Mouse (Mus musculus) liver, embryonic 12.5 days (tissue): Measurements from ENCODE around the gene Glt28d2. TPM values are rescaled to one million over a fixed set of nuclear protein-coding genes. Genes with fewer than 3 reads are reported as not detected.
"Not testable (repeated sequence)": the region's sequence is repeated elsewhere in the genome, so short reads cannot be mapped to it uniquely, and the experiment has no call there.

Experiments
- ATAC-seq: fragments of 200-750 bp; cut with Nextera tagmentation; 2 replicates; pipeline ENCODE4 v1.8.0; 2017; ENCODE audit warnings: moderate number of reproducible peaks, mild to moderate bottlenecking, moderate library complexity
- H3K27ac ChIP-seq: fragments of 300-500 bp; sonication (generic); 2 replicates; pipeline ENCODE4 v1.5.1; 2016; ENCODE audit warnings: mild to moderate bottlenecking
- H3K27me3 ChIP-seq: fragments of 300-500 bp; sonication (generic); replicated peaks from 2 replicates; pipeline ENCODE4 v1.6.1; 2016; ENCODE audit warnings: mild to moderate bottlenecking, moderate library complexity
- H3K36me3 ChIP-seq: fragments of 300-500 bp; sonication (generic); 2 replicates; pipeline ENCODE4 v1.6.1; 2016; ENCODE audit warnings: mild to moderate bottlenecking, moderate library complexity
- H3K4me1 ChIP-seq: fragments of 300-500 bp; sonication (generic); 2 replicates; pipeline ENCODE4 v1.6.1; 2016
- H3K4me2 ChIP-seq: fragments of 300-500 bp; sonication (generic); 2 replicates; pipeline ENCODE4 v1.6.1; 2016; ENCODE audit warnings: mild to moderate bottlenecking, moderate library complexity
- H3K4me3 ChIP-seq: fragments of 300-500 bp; sonication (generic); 2 replicates; pipeline ENCODE4 v1.5.1; 2016; ENCODE audit warnings: mild to moderate bottlenecking, moderate library complexity
- H3K9ac ChIP-seq: fragments of 300-500 bp; sonication (generic); 2 replicates; pipeline ENCODE4 v1.6.1; 2016; ENCODE audit warnings: mild to moderate bottlenecking, moderate library complexity
- H3K9me3 ChIP-seq: fragments of 300-500 bp; sonication (generic); replicated peaks from 2 replicates; pipeline ENCODE4 v1.6.1; 2016; ENCODE audit warnings: mild to moderate bottlenecking, moderate library complexity
- WGBS: fragments of 180-500 bp; shearing (Covaris S2); methylation state at CpG from one replicate; pipeline ENCODE4 v1.1.7; 2016; ENCODE audit not compliant: insufficient replicate concordance; 5-methylcytosine and 5-hydroxymethylcytosine counted together
- polyA plus RNA-seq: library from polyadenylated mRNA; unstranded; fragments of >200 nt; fragmentation: Nextera tagmentation; extraction: Ambion mirVana; gene quantifications from 2 replicates; pipeline ENCODE4 v1.2.1, GENCODE M21; 2016

Glt28d2 gene
- polyA plus RNA-seq, result 0.20 and 0.24 TPM in 2 replicates

DNA sequence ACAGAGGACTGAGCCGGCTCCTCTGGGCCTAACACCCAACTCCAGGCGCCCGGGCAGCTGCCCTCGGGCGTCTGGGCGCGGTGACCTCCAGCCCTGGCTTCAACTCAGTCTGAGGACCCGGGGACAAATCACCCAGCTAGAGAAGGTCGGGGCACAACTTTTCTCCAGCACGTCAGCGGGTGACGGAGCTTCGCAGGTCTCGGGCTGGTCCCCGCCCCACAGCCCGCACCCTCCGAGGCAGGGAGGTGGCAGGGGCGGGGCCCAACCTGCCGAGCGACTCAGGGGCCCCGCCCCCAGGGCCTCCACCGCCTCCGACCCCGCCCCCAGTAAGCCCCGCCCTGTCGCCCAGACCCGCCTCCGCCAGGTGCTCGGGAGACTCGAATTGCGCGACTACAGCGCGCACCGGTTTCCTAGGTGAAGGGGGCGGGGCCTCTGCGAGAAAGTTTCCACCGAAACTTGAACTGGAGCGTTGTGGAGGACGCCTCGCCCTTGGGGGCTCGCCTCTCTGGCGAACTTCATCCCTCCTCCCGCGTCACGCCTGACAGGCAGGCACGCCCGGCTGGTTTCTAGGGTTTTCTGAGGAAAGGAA is at the start of gene Glt28d2, which contains the start of gene Gm37240:
Glt28d2 (minus strand) TSS at position 278 of the 589 bp plus-strand sequence.
Gm37240 (minus strand) TSS at position 280 of the 589 bp plus-strand sequence.
- Histone ChIP-seq H3K4me3 (peak within 1 kb of the TSS; percentile 60), H3K4me2 (peak within 1 kb of the TSS; percentile 87), H3K9me3 (no peaks in the 10 kb centered on the region), H3K4me1 (peaks cover 29% of the 10 kb centered on the region), H3K9ac (peak within 1 kb of the TSS; percentile 68), H3K27ac (peak within 1 kb of the TSS; percentile 64), H3K36me3 (no peaks in the 10 kb centered on the region), H3K27me3 (peaks cover 64% of the 10 kb centered on the region)
- WGBS, result under 1% methylated on average over 48 of the region's 48 CpGs
- peak; percentile 97 for ATAC-seq

DNA sequence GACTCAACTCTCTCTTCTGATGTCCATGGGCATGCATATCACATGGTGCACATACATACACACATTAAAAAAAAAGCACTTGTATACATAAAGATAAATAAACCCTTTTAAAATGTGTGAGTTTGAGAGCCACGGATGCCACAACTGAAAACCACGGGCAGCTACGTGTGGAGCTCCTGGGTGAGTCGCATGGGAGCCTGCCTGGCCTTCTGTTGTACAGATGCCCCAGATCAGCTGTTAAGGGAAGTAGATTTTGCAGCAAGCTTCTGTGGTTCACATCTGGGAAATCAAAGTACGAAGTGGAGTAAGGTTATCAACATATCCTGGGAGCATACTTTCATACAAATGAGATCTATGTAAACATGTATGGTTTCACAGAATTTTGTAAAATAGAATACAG is 46.3 kb upstream of the Glt28d2 start:
- no peaks in the 10 kb centered on the region for H3K36me3 ChIP-seq
- H3K4me2 ChIP-seq, result no peak overlapping the region
- H3K27me3 ChIP-seq, result peaks cover 10% of the 10 kb centered on the region; the same call in 1 of the 2 replicates
- H3K9ac ChIP-seq, result no peak overlapping the region
- 60% methylated on average over 5 of the region's 5 CpGs for WGBS
- no peak overlapping the region for H3K4me3 ChIP-seq
- H3K27ac ChIP-seq, result no peak overlapping the region
- H3K9me3 ChIP-seq, result no peaks in the 10 kb centered on the region
- no peak for ATAC-seq
- H3K4me1 ChIP-seq, result no peaks in the 10 kb centered on the region

DNA sequence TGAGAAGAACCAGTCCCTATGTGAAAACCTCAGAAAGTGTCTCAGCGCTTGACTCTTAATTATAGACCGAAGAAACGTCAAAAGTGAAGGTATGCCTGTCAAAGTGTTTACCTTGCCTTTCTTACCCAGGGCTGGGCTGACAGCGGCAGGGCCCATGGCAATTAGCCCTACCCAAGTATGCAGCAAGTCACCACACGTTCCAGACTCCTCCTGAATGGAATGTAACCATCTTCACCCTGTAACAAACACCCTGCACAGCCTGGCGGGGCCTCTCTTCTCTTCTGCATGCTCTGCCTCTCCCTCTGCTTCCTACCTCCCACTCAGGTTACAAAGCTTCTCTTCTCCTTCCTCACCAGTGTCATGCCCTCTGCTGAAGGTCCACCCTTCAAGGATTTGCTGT is 44.5 kb upstream of the Glt28d2 start:
- Histone ChIP-seq H3K36me3 (no peaks in the 10 kb centered on the region), H3K4me1 (no peaks in the 10 kb centered on the region), H3K27ac (no peak overlapping the region), H3K27me3 (peaks cover 10% of the 10 kb centered on the region; the same call in 1 of the 2 replicates), H3K4me3 (no peak overlapping the region), H3K9ac (no peak overlapping the region), H3K9me3 (no peaks in the 10 kb centered on the region), H3K4me2 (no peak overlapping the region)
- ATAC-seq, result no peak
- WGBS, result 68% methylated on average over 6 of the region's 6 CpGs

- 71% methylated on average over 11 of the region's 11 CpGs for WGBS
- Histone ChIP-seq H3K4me3 (no peak overlapping the region), H3K36me3 (no peaks in the 10 kb centered on the region), H3K9ac (no peak overlapping the region), H3K4me2 (no peak overlapping the region), H3K27ac (no peak overlapping the region), H3K9me3 (no peaks in the 10 kb centered on the region), H3K27me3 (peaks cover 7% of the 10 kb centered on the region; the same call in 1 of the 2 replicates), H3K4me1 (no peaks in the 10 kb centered on the region)
- ATAC-seq, result no peak
These were observed 43.4 kb upstream of the Glt28d2 start for GRCm38 (mm10) chr3:85930671-85931255.

DNA sequence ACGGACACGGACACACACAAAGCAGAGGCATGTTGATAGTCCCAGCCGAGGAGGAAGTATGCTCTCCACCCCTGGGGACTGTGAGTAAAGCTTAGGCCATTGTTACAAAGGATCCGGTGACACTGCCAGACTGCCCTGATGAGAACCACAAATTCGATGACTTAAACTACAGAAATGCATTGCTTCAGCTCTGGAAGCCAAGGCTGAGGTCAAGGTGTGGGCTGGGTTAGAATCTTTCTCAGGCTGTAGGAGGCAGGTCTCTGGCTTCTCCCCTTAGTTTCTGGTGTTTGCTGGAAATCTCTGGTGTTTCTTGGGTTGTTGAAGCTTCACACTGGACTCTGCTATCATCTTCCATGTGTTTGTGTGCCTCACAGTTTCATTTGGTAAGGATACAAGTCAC is 42.4 kb upstream of the Glt28d2 start:
- WGBS, result 70% methylated on average over 5 of the region's 5 CpGs
- no peak for ATAC-seq
- no peak overlapping the region for H3K27ac ChIP-seq
- no peaks in the 10 kb centered on the region for H3K36me3 ChIP-seq
- H3K9me3 ChIP-seq, result no peaks in the 10 kb centered on the region
- H3K4me1 ChIP-seq, result no peaks in the 10 kb centered on the region
- peaks cover 3% of the 10 kb centered on the region; the same call in 1 of the 2 replicates for H3K27me3 ChIP-seq
- H3K4me3 ChIP-seq, result no peak overlapping the region
- no peak overlapping the region for H3K9ac ChIP-seq
- H3K4me2 ChIP-seq, result no peak overlapping the region

DNA sequence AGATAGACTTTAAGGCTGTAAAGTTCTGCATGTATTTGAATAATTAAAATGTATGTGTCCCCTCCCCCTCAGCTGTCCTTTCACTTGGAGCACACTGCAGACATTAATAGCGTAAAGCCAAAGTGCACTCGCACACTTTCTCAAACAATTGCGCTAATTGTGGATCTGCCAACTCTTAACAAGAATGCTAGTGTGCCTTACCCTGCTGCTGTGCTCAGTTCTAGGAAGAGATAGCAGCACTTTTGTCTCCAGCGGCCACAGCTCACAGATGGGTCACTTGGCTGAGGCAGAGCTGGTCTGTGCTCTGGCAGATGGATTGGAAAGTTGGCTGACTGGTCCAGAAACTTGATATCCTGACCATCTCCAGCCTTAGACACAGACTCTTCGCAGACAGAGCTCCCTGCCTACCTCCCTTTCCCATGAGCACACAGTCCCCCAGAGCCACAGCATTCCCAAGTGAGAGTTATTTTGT is 40.9 kb upstream of the Glt28d2 start:
- ATAC-seq, result no peak
- Histone ChIP-seq H3K27ac (no peak overlapping the region), H3K36me3 (no peaks in the 10 kb centered on the region), H3K4me3 (no peak overlapping the region), H3K4me2 (no peak overlapping the region), H3K27me3 (peaks cover 3% of the 10 kb centered on the region; the same call in 1 of the 2 replicates), H3K9ac (no peak overlapping the region), H3K9me3 (no peaks in the 10 kb centered on the region), H3K4me1 (0 out of 2 replicates have a peak, but pooled peaks cover 3% of the 10 kb centered on the region)
- 76% methylated on average over 5 of the region's 5 CpGs for WGBS

DNA sequence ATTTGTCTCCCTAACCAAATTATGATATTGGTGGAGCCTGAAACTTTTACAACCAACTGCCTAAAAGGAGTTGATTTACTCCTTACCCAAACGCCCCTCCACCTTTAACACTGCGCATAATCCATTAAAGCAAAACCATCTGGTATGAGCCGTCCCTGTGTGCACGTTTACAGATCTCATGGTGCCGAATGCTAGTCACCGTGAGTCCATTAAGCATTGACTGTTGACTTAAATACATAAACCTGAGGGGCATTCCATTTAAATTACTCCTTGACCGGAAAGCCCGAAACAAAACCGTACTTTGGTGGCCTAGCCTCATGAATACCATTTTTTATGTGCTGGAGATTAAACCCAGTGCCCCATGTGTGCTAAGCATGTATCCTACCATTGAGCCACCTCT is 40.0 kb upstream of the Glt28d2 start:
- Histone ChIP-seq H3K4me3 (no peak overlapping the region), H3K9ac (no peak overlapping the region), H3K9me3 (no peaks in the 10 kb centered on the region), H3K27ac (no peak overlapping the region), H3K4me2 (no peak overlapping the region), H3K4me1 (0 out of 2 replicates have a peak, but pooled peaks cover 3% of the 10 kb centered on the region), H3K36me3 (no peaks in the 10 kb centered on the region), H3K27me3 (peaks cover 3% of the 10 kb centered on the region; the same call in 1 of the 2 replicates)
- 75% methylated on average over 9 of the region's 9 CpGs for WGBS
- no peak for ATAC-seq

DNA sequence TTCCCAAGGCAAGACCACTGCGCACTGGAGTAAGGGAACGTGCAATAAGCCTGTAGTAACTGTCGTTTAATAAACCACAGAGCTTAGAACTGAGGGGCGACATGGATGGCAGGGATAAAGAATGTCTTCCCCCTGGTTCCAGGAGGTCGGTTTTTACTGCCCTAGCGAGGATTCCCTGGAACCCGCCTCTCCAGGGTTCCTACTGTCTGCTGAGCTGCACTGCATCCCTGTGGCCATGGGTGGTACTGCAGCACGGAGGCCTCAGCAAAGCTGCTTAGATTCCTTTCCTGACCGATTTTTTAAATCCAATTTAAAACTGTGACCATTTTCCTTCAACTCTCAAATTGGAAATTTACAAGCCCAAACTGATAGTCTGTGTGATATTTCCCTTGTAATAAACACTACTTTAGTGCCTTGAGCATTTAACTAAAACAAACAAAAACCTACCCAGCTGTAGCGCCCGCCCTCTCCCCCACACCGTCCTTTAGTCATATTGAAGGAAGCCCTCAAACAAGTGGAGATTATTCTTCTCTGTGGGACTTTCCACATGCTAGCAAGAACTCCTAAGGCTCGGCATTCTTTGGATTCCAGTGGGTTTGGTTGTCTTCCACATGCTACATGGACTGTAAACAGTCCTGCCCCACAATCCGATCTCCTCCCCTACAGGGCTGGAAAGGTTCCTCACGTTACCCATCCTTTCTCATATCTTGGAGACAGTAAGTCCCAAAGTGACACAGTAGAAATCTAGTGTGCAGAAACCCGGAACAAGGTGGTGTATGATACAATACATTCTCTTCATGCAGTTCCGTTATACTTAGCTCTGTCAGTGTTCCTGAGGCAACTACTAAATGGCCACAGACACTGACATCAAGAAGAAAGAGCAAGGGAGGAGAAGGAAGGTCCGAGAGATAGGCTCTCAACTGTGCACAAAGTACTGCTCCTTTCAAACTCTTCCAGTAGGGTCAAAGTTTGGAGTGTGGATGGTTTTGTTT is 36.9 kb upstream of the Glt28d2 start:
- H3K4me3 ChIP-seq, result no peak overlapping the region
- H3K9me3 ChIP-seq, result no peaks in the 10 kb centered on the region
- no peak for ATAC-seq
- H3K36me3 ChIP-seq, result no peaks in the 10 kb centered on the region
- no peak overlapping the region for H3K4me2 ChIP-seq
- no peak overlapping the region for H3K9ac ChIP-seq
- no peaks in the 10 kb centered on the region for H3K27me3 ChIP-seq
- WGBS, result 44% methylated on average over 18 of the region's 18 CpGs
- no peak overlapping the region for H3K27ac ChIP-seq
- 0 out of 2 replicates have a peak, but pooled peaks cover 3% of the 10 kb centered on the region for H3K4me1 ChIP-seq

DNA sequence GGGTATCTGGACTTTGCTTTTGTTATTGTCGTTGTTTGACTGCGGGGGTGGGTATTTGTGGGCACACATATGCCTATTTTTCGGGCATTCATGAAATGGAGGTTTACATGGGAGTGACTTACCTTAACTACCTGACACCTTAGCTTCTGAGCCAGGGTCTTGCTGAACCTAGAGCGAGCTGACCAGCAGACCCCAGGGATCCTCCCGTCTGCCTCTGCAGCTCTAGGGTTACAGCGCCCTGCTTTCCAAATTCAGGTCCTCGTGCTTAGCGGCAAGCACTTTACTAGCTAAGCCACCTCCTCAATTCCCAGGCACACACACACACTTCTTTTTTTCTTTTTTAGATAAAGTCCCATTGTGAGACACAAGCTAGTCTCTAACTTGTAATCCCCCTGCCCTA is 36.0 kb upstream of the Glt28d2 start:
- Histone ChIP-seq H3K4me2 (no peak overlapping the region), H3K36me3 (no peaks in the 10 kb centered on the region), H3K27me3 (no peaks in the 10 kb centered on the region), H3K9ac (no peak overlapping the region), H3K27ac (no peak overlapping the region), H3K9me3 (no peaks in the 10 kb centered on the region), H3K4me1 (0 out of 2 replicates have a peak, but pooled peaks cover 3% of the 10 kb centered on the region), H3K4me3 (no peak overlapping the region)
- 76% methylated on average over 8 of the region's 8 CpGs for WGBS
- ATAC-seq, result no peak

- H3K9me3 ChIP-seq, result no peaks in the 10 kb centered on the region
- H3K4me1 ChIP-seq, result 0 out of 2 replicates have a peak, but pooled peaks cover 3% of the 10 kb centered on the region
- ATAC-seq, result no peak
- H3K27me3 ChIP-seq, result no peaks in the 10 kb centered on the region
- no peak overlapping the region for H3K9ac ChIP-seq
- H3K36me3 ChIP-seq, result no peaks in the 10 kb centered on the region
- no peak overlapping the region for H3K27ac ChIP-seq
- WGBS, result 78% methylated on average over 3 of the region's 3 CpGs
- no peak overlapping the region for H3K4me2 ChIP-seq
- no peak overlapping the region for H3K4me3 ChIP-seq
These were observed 35.0 kb upstream of the Glt28d2 start for GRCm38 (mm10) chr3:85922331-85922730.

- H3K36me3 ChIP-seq, H3K27ac ChIP-seq, H3K4me1 ChIP-seq, H3K9me3 ChIP-seq, H3K27me3 ChIP-seq, H3K9ac ChIP-seq, H3K4me2 ChIP-seq, ATAC-seq, H3K4me3 ChIP-seq: not testable (repeated sequence)
- WGBS, result 66% methylated on average over 2 of the region's 2 CpGs
These were observed 33.4 kb upstream of the Glt28d2 start for GRCm38 (mm10) chr3:85920671-85921070.
